Mouse (Mus musculus): Measurements from ENCODE around the gene Pknox2. TPM values are rescaled to one million over a fixed set of nuclear protein-coding genes. Genes with fewer than 3 reads are reported as not detected.

The Pknox2 gene
- polyA plus RNA-seq, 1 experiment from 2014 or later = 11.4 TPM

- no peak overlapping the region for H3K4me3 ChIP-seq
- peaks cover 17% of the 10 kb centered on the region for H3K4me1 ChIP-seq
- H3K36me3 ChIP-seq = no peaks in the 10 kb centered on the region
- H3K9ac ChIP-seq = no peak overlapping the region
- H3K27me3 ChIP-seq = no peaks in the 10 kb centered on the region
- H3K4me2 ChIP-seq = no peak overlapping the region
- no peak overlapping the region for H3K27ac ChIP-seq
- ATAC-seq (ENCODE audit: borderline replicate concordance, extremely low read depth, low FRiP score, low TSS enrichment) = no peak
- no peaks in the 10 kb centered on the region for H3K9me3 ChIP-seq
- 97% methylated on average over 3 of the region's 3 CpGs for WGBS
Measured at GRCm38 (mm10) chr9:37035248-37035647, 112.0 kb downstream of the Pknox2 start.

DNA sequence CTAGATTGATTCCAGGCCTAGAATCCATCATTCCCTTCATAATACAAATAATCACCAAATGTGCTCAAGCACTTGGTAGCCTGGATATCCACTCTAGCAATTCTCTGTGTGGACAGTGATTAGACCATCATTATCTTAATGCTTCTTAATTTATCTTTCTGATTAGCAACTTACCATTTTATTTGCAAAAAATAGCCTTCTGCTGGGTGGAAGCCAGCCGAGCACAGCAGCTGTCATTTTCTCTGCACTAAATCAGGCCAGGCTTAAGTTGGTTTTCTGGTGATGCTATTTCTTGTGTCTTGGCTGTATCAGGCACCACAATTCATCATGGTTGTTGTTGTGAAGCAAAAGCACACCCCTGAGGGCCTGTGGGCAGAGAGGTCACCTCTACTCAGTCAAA, 112.9 kb downstream of the Pknox2 start:
- no peak overlapping the region for H3K27ac ChIP-seq
- H3K36me3 ChIP-seq = no peaks in the 10 kb centered on the region
- H3K4me1 ChIP-seq = peaks cover 18% of the 10 kb centered on the region
- no peaks in the 10 kb centered on the region for H3K9me3 ChIP-seq
- no peak for ATAC-seq (ENCODE audit: borderline replicate concordance, extremely low read depth, low FRiP score, low TSS enrichment)
- 62% methylated on average over 1 of the region's 1 CpGs for WGBS
- H3K4me2 ChIP-seq = no peak overlapping the region
- H3K4me3 ChIP-seq = no peak overlapping the region
- no peaks in the 10 kb centered on the region for H3K27me3 ChIP-seq
- no peak overlapping the region for H3K9ac ChIP-seq

GRCm38 (mm10) chr9:37030347-37031213, 116.6 kb downstream of the Pknox2 start:
- WGBS = 26% methylated on average over 9 of the region's 9 CpGs
- peak overlapping the region; percentile 27 for H3K27ac ChIP-seq
- H3K9ac ChIP-seq = no peak overlapping the region

DNA sequence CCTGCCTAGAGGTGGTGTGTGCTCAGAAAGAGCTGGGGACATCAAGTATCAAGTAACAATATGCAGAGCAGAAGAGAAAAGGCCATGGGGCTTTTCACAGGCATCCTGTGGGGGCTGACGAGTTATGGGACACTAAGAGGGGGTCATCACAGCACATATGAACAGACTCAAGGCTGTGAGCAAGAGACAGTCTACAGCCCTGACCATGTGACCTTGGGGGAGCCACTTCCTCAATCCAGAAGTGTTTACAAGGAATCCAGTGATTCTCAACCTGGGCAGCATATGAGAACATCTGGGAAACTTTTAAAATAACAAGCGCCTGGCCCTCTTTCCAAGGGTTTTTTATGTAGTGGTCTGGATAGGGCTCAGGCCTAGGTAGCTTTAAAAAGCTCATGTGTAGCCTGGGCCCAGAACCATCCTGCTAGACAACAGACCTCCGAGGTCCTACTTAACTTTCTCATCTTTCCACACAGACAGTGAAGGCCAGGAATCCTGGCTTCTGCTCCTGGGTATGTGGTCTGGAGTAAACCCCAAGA, 117.3 kb downstream of the Pknox2 start:
- WGBS = 47% methylated on average over 3 of the region's 3 CpGs
- no peak overlapping the region for H3K9ac ChIP-seq
- H3K9me3 ChIP-seq = no peaks in the 10 kb centered on the region
- H3K36me3 ChIP-seq = no peaks in the 10 kb centered on the region
- no peak; the same call in 1 of the 2 replicates for ATAC-seq (ENCODE audit: borderline replicate concordance, extremely low read depth, low FRiP score, low TSS enrichment)
- no peak overlapping the region for H3K4me2 ChIP-seq
- H3K27me3 ChIP-seq = no peaks in the 10 kb centered on the region
- peaks cover 16% of the 10 kb centered on the region for H3K4me1 ChIP-seq
- peak overlapping the region; percentile 27; the same call in 1 of the 2 replicates for H3K27ac ChIP-seq
- no peak overlapping the region for H3K4me3 ChIP-seq

More at GRCm38 (mm10) chr9:37030347-37031213, 116.6 kb downstream of the Pknox2 start:
- no peaks in the 10 kb centered on the region for H3K27me3 ChIP-seq
- H3K9me3 ChIP-seq = no peaks in the 10 kb centered on the region
- peaks cover 16% of the 10 kb centered on the region for H3K4me1 ChIP-seq
- no peaks in the 10 kb centered on the region for H3K36me3 ChIP-seq
- H3K4me3 ChIP-seq = no peak overlapping the region
- H3K4me2 ChIP-seq = no peak overlapping the region
- peak; percentile 78; the same call in 1 of the 2 replicates for ATAC-seq (ENCODE audit: borderline replicate concordance, extremely low read depth, low FRiP score, low TSS enrichment)

DNA sequence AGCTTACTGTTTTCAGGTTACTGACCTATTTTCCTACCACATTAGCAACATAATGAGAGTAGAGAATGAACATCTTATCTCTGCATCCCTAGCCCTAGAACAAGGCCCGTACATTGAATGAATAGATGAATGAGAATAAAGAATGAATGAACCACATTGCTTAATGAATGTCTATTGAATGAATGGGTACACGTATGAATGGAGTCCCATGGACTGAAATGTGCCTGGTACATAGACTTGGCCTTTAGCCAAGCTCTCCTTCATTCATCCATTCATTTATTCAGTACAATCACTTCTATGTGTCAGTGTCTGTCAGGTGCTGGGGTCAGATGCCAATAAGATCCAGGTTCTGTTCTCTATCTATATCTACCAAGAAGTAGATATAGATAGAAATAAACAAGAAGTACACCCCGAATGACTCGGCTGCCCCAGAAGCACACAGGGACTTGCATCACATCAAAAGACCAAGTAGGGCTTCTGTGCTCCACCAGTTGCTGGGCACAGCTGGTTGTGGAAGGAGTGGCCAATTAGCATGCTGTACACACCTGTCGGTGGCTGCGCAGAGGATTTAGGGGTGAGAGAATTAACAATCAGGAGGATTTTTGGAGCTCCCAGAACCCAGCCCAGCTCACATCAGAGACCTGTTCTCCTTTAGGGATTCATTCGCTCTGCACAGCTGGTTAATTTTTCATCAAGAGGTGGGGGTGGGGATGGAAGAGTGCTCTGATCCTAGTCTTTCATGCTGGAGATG, 119.2 kb downstream of the Pknox2 start:
- WGBS = 81% methylated on average over 7 of the region's 7 CpGs
- no peak overlapping the region for H3K4me3 ChIP-seq
- H3K27me3 ChIP-seq = no peaks in the 10 kb centered on the region
- no peak overlapping the region for H3K4me2 ChIP-seq
- H3K9ac ChIP-seq = no peak overlapping the region
- no peak overlapping the region for H3K27ac ChIP-seq
- H3K9me3 ChIP-seq = no peaks in the 10 kb centered on the region
- H3K4me1 ChIP-seq = peaks cover 7% of the 10 kb centered on the region
- H3K36me3 ChIP-seq = no peaks in the 10 kb centered on the region
- ATAC-seq (ENCODE audit: borderline replicate concordance, extremely low read depth, low FRiP score, low TSS enrichment) = no peak

- no peak for ATAC-seq (ENCODE audit: borderline replicate concordance, extremely low read depth, low FRiP score, low TSS enrichment)
- no peak overlapping the region for H3K9ac ChIP-seq
- H3K27ac ChIP-seq = no peak overlapping the region
- H3K36me3 ChIP-seq = no peaks in the 10 kb centered on the region
- H3K4me1 ChIP-seq = peaks cover 19% of the 10 kb centered on the region
- no peaks in the 10 kb centered on the region for H3K27me3 ChIP-seq
- no peaks in the 10 kb centered on the region for H3K9me3 ChIP-seq
- no peak overlapping the region for H3K4me3 ChIP-seq
- 48% methylated on average over 3 of the region's 3 CpGs for WGBS
- H3K4me2 ChIP-seq = no peak overlapping the region
Measured at GRCm38 (mm10) chr9:37025913-37026312, 121.3 kb downstream of the Pknox2 start.

DNA sequence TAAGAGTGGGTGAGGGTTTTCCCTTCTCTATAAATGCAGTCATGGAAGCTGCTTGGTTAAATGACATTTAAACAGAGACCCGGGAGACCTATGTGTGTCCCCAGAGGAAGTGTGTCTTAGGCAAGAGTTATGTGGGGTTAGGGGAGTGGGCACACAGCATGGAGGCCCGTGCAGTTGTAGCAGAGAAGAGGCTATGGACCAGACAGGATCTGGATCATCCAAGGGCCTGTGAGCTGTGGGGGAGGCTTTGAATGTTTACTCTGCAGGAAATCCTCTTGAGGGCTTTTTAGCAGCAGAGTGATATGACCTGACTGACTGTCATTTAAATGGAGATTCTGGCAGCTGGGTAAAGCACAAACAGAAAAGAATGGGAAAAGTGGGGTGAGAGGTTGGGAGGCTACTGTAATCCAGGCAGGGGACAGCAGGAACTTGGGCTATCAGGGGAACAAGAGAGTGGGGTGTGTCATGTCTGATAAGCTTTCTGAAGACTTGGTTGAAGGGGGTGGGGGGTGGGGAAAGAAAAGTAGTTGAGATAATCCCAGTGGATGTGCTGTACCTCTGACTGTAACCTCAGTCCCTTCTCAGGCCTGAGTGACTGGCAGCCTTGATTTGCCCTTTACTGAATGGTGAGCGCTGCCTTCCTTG, 125.5 kb downstream of the Pknox2 start:
- no peak overlapping the region for H3K9ac ChIP-seq
- 20% methylated on average over 3 of the region's 3 CpGs for WGBS
- H3K9me3 ChIP-seq = no peaks in the 10 kb centered on the region
- peaks cover 29% of the 10 kb centered on the region for H3K4me1 ChIP-seq
- no peak overlapping the region for H3K4me2 ChIP-seq
- H3K36me3 ChIP-seq = no peaks in the 10 kb centered on the region
- ATAC-seq (ENCODE audit: borderline replicate concordance, extremely low read depth, low FRiP score, low TSS enrichment) = no peak
- no peak overlapping the region for H3K4me3 ChIP-seq
- H3K27ac ChIP-seq = no peak overlapping the region
- no peaks in the 10 kb centered on the region for H3K27me3 ChIP-seq

DNA sequence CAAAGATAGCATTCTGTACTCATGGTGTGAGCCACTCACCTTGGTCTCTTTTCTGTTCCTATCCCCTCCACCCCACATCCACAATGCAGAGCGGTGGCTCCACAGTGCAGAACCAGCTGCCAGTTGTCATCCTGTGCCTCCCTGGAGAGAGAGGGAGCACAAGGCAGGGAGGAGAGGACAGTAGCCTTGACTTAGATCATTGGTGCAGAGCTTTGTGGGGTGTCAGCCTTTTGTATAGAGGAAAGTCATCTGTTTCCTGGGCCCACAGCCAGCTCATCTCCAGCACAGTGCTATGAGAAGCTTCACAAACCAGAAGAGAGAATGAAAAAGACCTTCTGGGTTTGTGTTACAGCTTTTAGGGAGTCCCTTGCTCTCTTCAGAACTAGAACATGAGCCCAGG, 129.1 kb downstream of the Pknox2 start:
- Histone ChIP-seq H3K9me3 (no peaks in the 10 kb centered on the region), H3K9ac (no peak overlapping the region), H3K27me3 (no peaks in the 10 kb centered on the region), H3K27ac (peak overlapping the region; percentile 67), H3K4me1 (peaks cover 39% of the 10 kb centered on the region), H3K36me3 (no peaks in the 10 kb centered on the region), H3K4me3 (no peak overlapping the region), H3K4me2 (no peak overlapping the region)
- whole genome bisulfite sequencing = 36% methylated on average over 1 of the region's 1 CpGs
- ATAC-seq (ENCODE audit: borderline replicate concordance, extremely low read depth, low FRiP score, low TSS enrichment) = peak; percentile 85

DNA sequence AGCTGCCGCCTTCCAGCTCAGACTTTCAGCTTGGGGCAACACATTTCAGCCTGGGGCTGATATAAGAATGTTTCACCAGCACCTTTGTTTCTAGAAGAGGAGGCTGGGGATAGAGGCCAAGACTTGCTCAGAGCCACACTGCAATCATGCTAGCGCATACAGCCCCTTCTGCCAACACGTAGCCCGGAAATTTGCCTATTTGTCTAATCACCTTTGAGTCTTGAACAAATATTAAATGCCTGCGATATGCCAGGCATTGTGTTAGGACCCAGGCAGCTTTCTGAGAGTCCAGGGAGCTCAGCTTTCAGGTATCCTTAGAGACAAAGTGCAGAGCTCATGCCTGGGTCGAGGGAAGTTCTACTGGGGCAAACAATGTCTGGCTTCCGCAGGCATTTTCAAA, 130.0 kb downstream of the Pknox2 start:
- peak overlapping the region; percentile 67 for H3K27ac ChIP-seq

GRCm38 (mm10) chr9:37016165-37016564, 131.0 kb downstream of the Pknox2 start:
- ATAC-seq (ENCODE audit: borderline replicate concordance, extremely low read depth, low FRiP score, low TSS enrichment) = no peak
- H3K4me3 ChIP-seq = no peak overlapping the region
- no peaks in the 10 kb centered on the region for H3K36me3 ChIP-seq
- H3K9me3 ChIP-seq = no peaks in the 10 kb centered on the region
- no peak overlapping the region for H3K9ac ChIP-seq
- H3K27ac ChIP-seq = no peak overlapping the region
- peaks cover 27% of the 10 kb centered on the region for H3K4me1 ChIP-seq
- no peak overlapping the region for H3K4me2 ChIP-seq
- H3K27me3 ChIP-seq = no peaks in the 10 kb centered on the region

More for the DNA sequence above, 130.0 kb downstream of the Pknox2 start:
- no peak overlapping the region for H3K9ac ChIP-seq
- H3K27me3 ChIP-seq = no peaks in the 10 kb centered on the region
- peaks cover 36% of the 10 kb centered on the region for H3K4me1 ChIP-seq
- no peak overlapping the region for H3K4me2 ChIP-seq
- no peaks in the 10 kb centered on the region for H3K36me3 ChIP-seq
- WGBS = 53% methylated on average over 7 of the region's 7 CpGs
- no peak for ATAC-seq (ENCODE audit: borderline replicate concordance, extremely low read depth, low FRiP score, low TSS enrichment)
- no peak overlapping the region for H3K4me3 ChIP-seq
- H3K9me3 ChIP-seq = no peaks in the 10 kb centered on the region

DNA sequence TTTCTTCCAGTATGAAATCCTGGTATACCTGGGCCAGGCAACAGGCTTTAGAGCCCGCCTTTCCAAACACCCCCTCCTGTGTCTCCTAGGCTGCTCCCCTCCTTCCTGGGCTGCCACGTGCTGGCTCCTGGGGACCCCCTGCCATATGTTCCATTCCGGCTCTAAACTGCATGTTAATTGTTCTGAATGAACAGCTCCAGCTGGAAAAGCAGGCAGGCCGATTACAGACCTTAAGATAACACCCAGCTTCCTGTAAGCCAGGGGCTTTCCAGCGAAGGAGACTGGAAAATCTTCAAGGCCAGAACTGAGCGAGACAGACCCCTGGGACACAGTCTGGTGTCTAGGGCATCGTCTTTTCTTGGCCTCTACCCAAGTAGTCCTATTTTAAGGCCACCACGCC, 133.6 kb downstream of the Pknox2 start:
- ATAC-seq (ENCODE audit: borderline replicate concordance, extremely low read depth, low FRiP score, low TSS enrichment) = no peak
- no peak overlapping the region for H3K9ac ChIP-seq
- 21% methylated on average over 8 of the region's 8 CpGs for WGBS

More for the DNA sequence above, 133.6 kb downstream of the Pknox2 start:
- H3K4me2 ChIP-seq = no peak overlapping the region
- no peaks in the 10 kb centered on the region for H3K9me3 ChIP-seq
- H3K36me3 ChIP-seq = no peaks in the 10 kb centered on the region
- no peak overlapping the region for H3K4me3 ChIP-seq
- no peaks in the 10 kb centered on the region for H3K27me3 ChIP-seq
- no peak overlapping the region for H3K27ac ChIP-seq
- H3K4me1 ChIP-seq = peaks cover 29% of the 10 kb centered on the region
